ENCODE assay signal across 26 mouse cellular contexts in genomic region chr3:24114849-24115248, GRCm38 (mm10).
"Had no signal": no experiment of that assay in that cellular context is flagged by ENCODE, and none has a peak within 500 bp of the region (broad histone marks: within the 10 kb centered on the region; RNA-seq: fewer than 3 reads in every experiment).

No protein-coding gene starts in this region.

- DNase-seq: gastrocnemius, adult 2 months; gastrocnemius, postnatal 10 days; gastrocnemius, postnatal 25 days; heart, adult 18-20 months; heart, postnatal 10 days; heart, postnatal 4 days; kidney, adult 18-20 months; kidney, adult 8-10 months; kidney, postnatal 10 days; kidney, postnatal 25 days; kidney, postnatal 4 days; liver had no signal

- H3K36me3 ChIP-seq: heart, embryonic 10.5 days; heart, embryonic 12.5 days; hindbrain, embryonic 10.5 days; hindbrain, embryonic 12.5 days; intestine, embryonic 15.5 days; kidney, embryonic 15.5 days; limb, embryonic 10.5 days; limb, embryonic 12.5 days had no signal

- H3K4me2 ChIP-seq: heart, embryonic 12.5 days; hindbrain, embryonic 12.5 days; hindbrain, embryonic 14.5 days; intestine, embryonic 15.5 days; kidney, embryonic 15.5 days; limb, embryonic 12.5 days; liver, embryonic 11.5 days had no signal

- H3K27me3 ChIP-seq: heart, embryonic 12.5 days; hindbrain, embryonic 12.5 days; intestine, embryonic 15.5 days; kidney, embryonic 15.5 days; limb, embryonic 12.5 days had no signal

- H3K27ac ChIP-seq: gastrocnemius, adult 2 months; heart, embryonic 10.5 days; hindbrain, embryonic 10.5 days; hindbrain, embryonic 12.5 days; hindbrain, embryonic 14.5 days; intestine, embryonic 15.5 days; kidney, embryonic 15.5 days; layer of hippocampus, adult 2 months; left cerebral cortex, adult 2 months; limb, embryonic 10.5 days; limb, embryonic 12.5 days had no signal

- ATAC-seq: hindbrain, embryonic 16.5 days; inflammation-experienced regulatory T-cells, adult 6 months; intestine, embryonic 15.5 days had no signal

- H3K4me1 ChIP-seq: heart, embryonic 10.5 days; heart, embryonic 12.5 days; hindbrain, embryonic 10.5 days; hindbrain, embryonic 12.5 days; intestine, embryonic 15.5 days; kidney, embryonic 15.5 days; limb, embryonic 10.5 days; limb, embryonic 12.5 days had no signal

- H3K9me3 ChIP-seq: heart, embryonic 10.5 days; heart, embryonic 12.5 days; hindbrain, embryonic 10.5 days; hindbrain, embryonic 12.5 days; intestine, embryonic 15.5 days; kidney, embryonic 15.5 days; limb, embryonic 10.5 days; limb, embryonic 12.5 days had no signal

- H3K4me3 ChIP-seq: gastrocnemius, adult 2 months; heart, embryonic 10.5 days; heart, embryonic 12.5 days; hindbrain, embryonic 10.5 days; hindbrain, embryonic 12.5 days; intestine, embryonic 15.5 days; kidney, embryonic 15.5 days; layer of hippocampus, adult 2 months; left cerebral cortex, adult 2 months; limb, embryonic 10.5 days; limb, embryonic 12.5 days had no signal

- H3K9ac ChIP-seq: heart, embryonic 12.5 days; hindbrain, embryonic 12.5 days; hindbrain, embryonic 14.5 days; intestine, embryonic 15.5 days; kidney, embryonic 15.5 days; limb, embryonic 12.5 days had no signal
